Mouse (Mus musculus) limb, embryonic 13.5 days (tissue): ENCODE measurements around the gene Irx4. TPM values are rescaled to one million over a fixed set of nuclear protein-coding genes. Genes with fewer than 3 reads are reported as not detected.
A peak's percentile ranks its signal among the peaks of the same experiment; 100 is the strongest.

Experiments
- ATAC-seq: fragments of 200-750 bp; cut with Nextera tagmentation; 2 replicates; pipeline ENCODE4 v1.8.0; 2017; ENCODE audit warnings: low read depth, moderate number of reproducible peaks, moderate TSS enrichment; ENCODE audit not compliant: low FRiP score
- H3K27ac ChIP-seq: fragments of 300-500 bp; sonication (generic); 2 replicates; pipeline ENCODE4 v1.5.1; 2015; ENCODE audit warnings: inconsistent platforms, mild to moderate bottlenecking, moderate library complexity
- H3K27me3 ChIP-seq: fragments of 300-500 bp; sonication (generic); 2 replicates; pipeline ENCODE4 v1.6.1; 2015; ENCODE audit warnings: mild to moderate bottlenecking, inconsistent platforms
- H3K36me3 ChIP-seq: fragments of 300-500 bp; sonication (generic); 2 replicates; pipeline ENCODE4 v1.6.1; 2015; ENCODE audit warnings: inconsistent platforms, mild to moderate bottlenecking, moderate library complexity
- H3K4me1 ChIP-seq: fragments of 300-500 bp; sonication (generic); 2 replicates; pipeline ENCODE4 v1.6.1; 2015; ENCODE audit warnings: inconsistent platforms
- H3K4me2 ChIP-seq: fragments of 300-500 bp; sonication (generic); replicated peaks from 2 replicates; pipeline ENCODE4 v1.6.1; 2015; ENCODE audit warnings: inconsistent platforms, mild to moderate bottlenecking, moderate library complexity
- H3K4me3 ChIP-seq: fragments of 300-500 bp; sonication (generic); 2 replicates; pipeline ENCODE4 v1.5.1; 2015; ENCODE audit warnings: moderate library complexity, mild to moderate bottlenecking, inconsistent platforms
- H3K9ac ChIP-seq: fragments of 300-500 bp; sonication (generic); 2 replicates; pipeline ENCODE4 v1.6.1; 2015; ENCODE audit warnings: mild to moderate bottlenecking, inconsistent platforms
- H3K9me3 ChIP-seq: fragments of 300-500 bp; sonication (generic); 2 replicates; pipeline ENCODE4 v1.6.1; 2016; ENCODE audit warnings: inconsistent platforms
- WGBS: fragments of 180-500 bp; shearing (Covaris S2); methylation state at CpG from one replicate; pipeline ENCODE4 v1.1.7; 2015; 5-methylcytosine and 5-hydroxymethylcytosine counted together
- polyA plus RNA-seq: library from polyadenylated mRNA; unstranded; fragments of >200 nt; fragmentation: Nextera tagmentation; extraction: Ambion mirVana; gene quantifications from 2 replicates; pipeline ENCODE4 v1.2.1, GENCODE M21; 2015

The Irx4 gene
- polyA plus RNA-seq, 1 experiment from 2014 or later = 7.6 TPM

DNA sequence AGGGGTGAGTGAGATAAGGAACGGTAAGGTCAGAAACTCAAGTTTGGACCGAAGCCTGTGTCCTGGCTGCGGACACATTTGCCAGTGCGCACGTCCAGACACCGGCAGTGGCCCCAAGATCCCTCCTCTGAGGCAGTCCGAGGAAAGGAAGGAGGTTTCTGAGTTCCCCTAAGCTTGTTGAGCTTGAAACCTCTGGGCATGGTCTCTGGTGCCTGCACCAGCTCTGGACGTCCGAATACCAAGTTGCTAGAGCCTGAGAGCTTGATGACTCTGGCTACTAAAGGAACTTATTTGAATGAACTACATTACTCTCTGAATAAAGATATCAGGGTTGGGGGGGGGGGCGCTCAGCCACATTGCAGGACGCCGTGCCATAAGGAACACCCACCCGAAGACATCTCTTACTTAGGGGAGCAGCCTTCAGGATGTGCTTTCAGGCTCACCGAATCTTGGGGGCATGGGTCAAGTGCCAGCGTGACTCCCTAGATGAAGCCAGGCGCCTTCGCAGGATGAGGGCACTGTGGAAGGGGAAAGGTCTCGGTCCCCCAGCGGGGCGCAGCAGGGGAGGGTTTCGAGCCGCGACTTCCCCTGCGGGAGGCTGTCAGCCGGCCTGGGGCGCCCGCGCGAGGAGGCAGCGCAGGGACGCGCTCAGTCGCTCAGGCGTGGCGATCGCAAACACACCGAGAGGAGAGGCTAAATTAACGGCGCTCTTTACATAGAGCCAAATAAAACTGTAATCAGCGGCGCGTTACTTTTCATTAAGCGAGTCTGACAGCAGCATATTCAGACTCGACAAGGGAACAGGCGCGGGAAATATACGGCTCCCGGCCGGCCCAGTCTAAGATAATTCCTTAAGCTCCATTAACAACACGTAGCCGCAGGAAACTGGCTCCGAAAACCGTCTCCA lies 11.3 kb downstream of the Irx4 start:
- peak overlapping the region; percentile 26 for H3K4me3 ChIP-seq
- peaks cover 21% of the 10 kb centered on the region for H3K4me1 ChIP-seq
- peaks cover 99% of the 10 kb centered on the region for H3K27me3 ChIP-seq
- H3K4me2 ChIP-seq = peak overlapping the region; percentile 55
- ATAC-seq = no peak
- no peaks in the 10 kb centered on the region for H3K9me3 ChIP-seq
- 1% methylated on average over 53 of the region's 53 CpGs for WGBS
- H3K36me3 ChIP-seq = no peaks in the 10 kb centered on the region
- no peak overlapping the region for H3K27ac ChIP-seq
- H3K9ac ChIP-seq = no peak overlapping the region

DNA sequence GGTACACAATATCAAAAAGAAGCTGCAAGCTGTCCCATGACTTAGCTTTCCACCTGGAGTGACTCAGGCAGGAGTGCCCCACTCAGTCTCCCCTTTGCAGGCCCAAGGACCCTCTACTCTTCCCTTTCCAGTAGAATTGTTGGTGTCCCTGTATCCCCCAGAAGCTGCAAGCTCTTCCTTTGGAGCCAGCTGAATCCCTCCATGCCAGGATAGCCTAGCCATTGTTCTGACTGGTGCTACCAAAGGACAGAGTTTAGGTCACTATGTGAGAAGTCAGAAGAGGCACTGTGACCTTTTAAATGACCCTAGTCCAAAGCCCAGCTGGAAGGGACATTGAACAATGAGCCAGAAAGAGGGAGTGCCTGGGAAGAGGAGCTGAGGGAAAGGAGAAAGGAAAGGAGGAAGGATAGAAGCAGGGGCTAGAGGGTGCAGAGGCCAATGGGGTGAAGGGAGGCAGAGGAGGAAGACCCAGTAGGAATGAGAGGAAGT lies 12.6 kb downstream of the Irx4 start:
- Histone ChIP-seq H3K36me3 (no peaks in the 10 kb centered on the region), H3K4me2 (no peak overlapping the region), H3K27ac (no peak overlapping the region), H3K27me3 (peaks cover 98% of the 10 kb centered on the region), H3K4me1 (peaks cover 21% of the 10 kb centered on the region), H3K4me3 (no peak overlapping the region), H3K9ac (no peak overlapping the region), H3K9me3 (no peaks in the 10 kb centered on the region)
- no peak for ATAC-seq

DNA sequence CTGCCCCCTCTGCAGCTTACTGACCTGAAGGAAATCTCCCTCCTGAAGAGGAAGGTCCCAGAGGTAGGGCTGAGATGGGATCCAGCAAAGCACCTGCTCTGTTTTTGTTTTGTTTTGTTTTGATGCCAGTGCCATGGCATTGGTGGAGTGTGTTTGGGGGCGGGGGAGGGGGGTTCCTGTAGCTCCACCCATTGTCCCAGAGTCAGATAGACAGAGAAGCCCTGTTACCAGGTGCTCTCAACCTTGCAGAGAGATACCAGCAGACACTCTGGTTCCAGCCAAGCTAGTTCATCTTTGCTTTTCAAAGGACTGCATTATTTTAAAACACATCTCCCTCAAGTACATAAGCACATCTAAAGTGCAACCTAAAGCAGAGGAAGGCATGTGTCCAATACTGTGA lies 13.3 kb downstream of the Irx4 start:
- WGBS = 38% methylated on average over 1 of the region's 1 CpGs
- Histone ChIP-seq H3K9ac (no peak overlapping the region), H3K9me3 (no peaks in the 10 kb centered on the region)

DNA sequence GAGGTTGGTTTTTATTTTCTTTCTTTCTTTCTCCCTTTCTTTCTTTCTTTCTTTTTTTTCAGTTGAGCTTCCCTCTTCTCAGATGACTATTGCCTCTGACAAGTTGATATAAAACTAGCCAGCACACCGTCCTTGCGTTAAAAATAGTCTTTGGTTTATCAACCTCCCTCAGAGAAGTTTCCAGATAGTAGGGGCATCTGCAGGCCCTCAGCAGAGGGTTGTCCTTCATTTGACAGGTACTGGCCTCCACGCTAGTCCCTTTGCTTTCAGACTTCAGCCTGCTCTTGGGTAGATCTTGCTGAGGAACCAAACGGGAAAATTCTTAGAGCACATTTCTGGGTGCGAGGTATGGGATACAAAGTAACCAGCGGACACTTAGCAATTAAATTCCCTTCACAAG lies 17.1 kb downstream of the Irx4 start:
- H3K27me3 ChIP-seq = peaks cover 60% of the 10 kb centered on the region
- no peak overlapping the region for H3K27ac ChIP-seq
- no peak for ATAC-seq
- H3K4me3 ChIP-seq = no peak overlapping the region
- no peaks in the 10 kb centered on the region for H3K4me1 ChIP-seq
- WGBS = 85% methylated on average over 6 of the region's 6 CpGs
- H3K9ac ChIP-seq = no peak overlapping the region
- no peaks in the 10 kb centered on the region for H3K36me3 ChIP-seq
- H3K9me3 ChIP-seq = no peaks in the 10 kb centered on the region
- H3K4me2 ChIP-seq = no peak overlapping the region

More for the DNA sequence above, 13.3 kb downstream of the Irx4 start:
- no peak overlapping the region for H3K4me2 ChIP-seq
- H3K27ac ChIP-seq = no peak overlapping the region
- ATAC-seq = no peak
- no peaks in the 10 kb centered on the region for H3K36me3 ChIP-seq
- no peak overlapping the region for H3K4me3 ChIP-seq
- peaks cover 95% of the 10 kb centered on the region for H3K27me3 ChIP-seq
- H3K4me1 ChIP-seq = peaks cover 18% of the 10 kb centered on the region

DNA sequence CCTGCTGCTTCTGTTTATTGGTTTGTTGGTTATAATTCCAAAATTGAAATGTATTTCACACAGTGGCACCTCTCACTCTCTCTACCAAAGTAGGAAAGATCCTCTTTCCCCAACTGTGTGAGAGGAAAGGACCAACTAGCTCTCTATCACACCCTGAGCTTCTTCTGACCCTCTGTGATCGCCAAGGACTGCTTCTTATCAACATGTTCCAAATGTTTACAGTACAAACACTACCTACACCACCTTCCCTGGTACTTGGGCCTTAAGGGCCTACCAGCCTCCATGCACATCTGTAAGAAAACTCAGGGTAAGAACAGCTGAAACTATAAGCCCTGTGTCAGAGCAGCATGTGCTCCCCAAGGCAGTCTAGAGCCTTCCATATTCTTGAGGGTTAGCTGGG lies 17.5 kb downstream of the Irx4 start:
- H3K9ac ChIP-seq = no peak overlapping the region
- H3K36me3 ChIP-seq = no peaks in the 10 kb centered on the region
- no peak overlapping the region for H3K4me2 ChIP-seq
- H3K4me3 ChIP-seq = no peak overlapping the region
- H3K4me1 ChIP-seq = no peaks in the 10 kb centered on the region
- H3K27ac ChIP-seq = no peak overlapping the region
- H3K27me3 ChIP-seq = peaks cover 56% of the 10 kb centered on the region
- H3K9me3 ChIP-seq = no peaks in the 10 kb centered on the region
- no peak for ATAC-seq
- 56% methylated on average over 1 of the region's 1 CpGs for WGBS

DNA sequence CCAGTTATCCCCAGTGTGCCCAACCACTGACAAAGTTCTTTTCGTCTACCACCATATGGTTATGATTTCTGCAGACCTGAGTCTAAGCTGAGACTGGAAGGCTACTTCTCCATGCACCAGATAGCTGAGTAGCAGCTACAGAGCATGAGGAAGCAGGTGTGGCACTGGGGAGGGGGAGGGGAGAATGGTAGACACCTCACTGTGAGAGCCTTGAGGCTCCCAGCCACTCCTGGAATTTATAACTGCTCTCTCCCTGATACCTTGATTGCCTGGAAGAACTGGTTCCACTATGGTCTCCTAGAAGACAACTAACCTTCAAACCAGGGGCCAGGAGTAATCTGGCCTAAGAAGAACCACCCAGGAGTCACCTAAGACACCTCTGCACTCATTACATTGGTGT lies 18.9 kb downstream of the Irx4 start:
- Histone ChIP-seq H3K4me2 (no peak overlapping the region), H3K36me3 (no peaks in the 10 kb centered on the region), H3K4me1 (no peaks in the 10 kb centered on the region), H3K4me3 (no peak overlapping the region), H3K27ac (no peak overlapping the region), H3K9me3 (no peaks in the 10 kb centered on the region), H3K27me3 (peaks cover 45% of the 10 kb centered on the region), H3K9ac (no peak overlapping the region)
- ATAC-seq = no peak
- WGBS = 38% methylated on average over 1 of the region's 1 CpGs

DNA sequence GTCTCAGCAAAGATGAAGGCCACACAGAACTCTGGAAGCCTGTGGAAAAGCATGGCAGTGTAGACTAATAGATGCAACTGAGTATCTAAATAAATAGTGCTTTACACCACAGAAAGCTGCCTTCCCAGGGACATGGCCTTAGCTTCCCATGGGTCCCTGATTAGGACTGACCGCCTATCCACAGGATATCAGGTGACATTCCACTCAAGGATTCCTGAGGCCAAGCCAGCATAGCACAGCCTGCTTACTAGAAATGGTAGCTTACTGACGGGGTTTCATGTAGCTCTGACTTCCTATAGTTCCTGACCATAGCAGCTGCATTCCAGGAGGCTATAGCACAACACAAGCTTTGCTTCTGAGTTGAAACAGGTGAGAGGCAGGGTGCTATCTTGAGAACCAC lies 22.1 kb downstream of the Irx4 start:
- 70% methylated on average over 2 of the region's 2 CpGs for WGBS
- H3K27me3 ChIP-seq = peaks cover 18% of the 10 kb centered on the region
- no peak overlapping the region for H3K4me2 ChIP-seq
- no peaks in the 10 kb centered on the region for H3K36me3 ChIP-seq
- H3K4me1 ChIP-seq = no peaks in the 10 kb centered on the region
- H3K9me3 ChIP-seq = no peaks in the 10 kb centered on the region
- no peak overlapping the region for H3K9ac ChIP-seq
- H3K4me3 ChIP-seq = no peak overlapping the region
- ATAC-seq = no peak
- no peak overlapping the region for H3K27ac ChIP-seq

DNA sequence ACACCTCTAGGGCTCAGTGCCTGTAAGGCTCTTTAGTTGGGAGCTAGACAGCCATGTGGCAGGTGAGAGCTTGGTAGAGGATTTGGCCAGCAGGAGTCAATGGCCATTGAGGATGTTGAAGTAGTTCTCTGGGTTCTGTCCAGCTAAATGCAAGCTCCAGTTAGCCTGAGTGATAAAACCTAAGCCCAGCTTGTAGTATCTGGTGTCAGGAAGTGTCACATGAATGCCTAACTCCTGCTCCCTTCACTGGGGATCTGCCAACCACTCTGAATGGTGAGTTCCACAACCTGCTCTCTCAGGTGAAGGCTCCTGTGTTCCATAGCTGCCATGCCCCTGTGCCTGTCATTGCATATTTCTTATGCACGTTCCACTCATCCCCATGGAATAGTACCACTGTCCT lies 23.3 kb downstream of the Irx4 start:
- Histone ChIP-seq H3K36me3 (no peaks in the 10 kb centered on the region), H3K9me3 (no peaks in the 10 kb centered on the region), H3K4me1 (no peaks in the 10 kb centered on the region), H3K4me3 (no peak overlapping the region), H3K27me3 (peaks cover 9% of the 10 kb centered on the region; the same call in 1 of the 2 replicates), H3K9ac (no peak overlapping the region), H3K4me2 (no peak overlapping the region), H3K27ac (no peak overlapping the region)
- 89% methylated on average over 1 of the region's 1 CpGs for WGBS
- ATAC-seq = no peak

DNA sequence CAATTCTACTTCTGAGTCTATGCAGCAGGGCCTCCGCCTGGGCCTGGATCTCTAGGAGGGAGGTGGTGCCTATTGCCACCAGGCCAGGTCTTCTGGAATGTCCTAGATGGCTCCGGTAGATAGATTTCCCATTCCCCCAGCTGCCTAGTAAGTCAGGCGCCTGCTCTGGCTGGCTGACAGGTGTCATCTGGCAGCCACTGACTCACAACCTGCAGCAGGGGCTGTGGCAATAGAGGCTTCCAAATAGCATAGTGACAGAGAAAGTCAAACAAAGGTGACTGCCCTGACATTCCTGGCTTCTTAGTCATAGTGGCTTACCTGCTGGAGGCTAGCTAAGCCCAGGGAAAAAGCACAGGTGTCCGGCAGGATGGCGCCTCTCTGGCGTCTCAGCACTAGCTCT lies 29.9 kb downstream of the Irx4 start:
- H3K9ac ChIP-seq = no peak overlapping the region
- no peaks in the 10 kb centered on the region for H3K36me3 ChIP-seq
- H3K9me3 ChIP-seq = no peaks in the 10 kb centered on the region
- no peak overlapping the region for H3K4me3 ChIP-seq
- no peak for ATAC-seq
- no peak overlapping the region for H3K4me2 ChIP-seq
- H3K27ac ChIP-seq = no peak overlapping the region
- H3K4me1 ChIP-seq = no peaks in the 10 kb centered on the region
- 74% methylated on average over 6 of the region's 6 CpGs for WGBS
- H3K27me3 ChIP-seq = peaks cover 3% of the 10 kb centered on the region; the same call in 1 of the 2 replicates

DNA sequence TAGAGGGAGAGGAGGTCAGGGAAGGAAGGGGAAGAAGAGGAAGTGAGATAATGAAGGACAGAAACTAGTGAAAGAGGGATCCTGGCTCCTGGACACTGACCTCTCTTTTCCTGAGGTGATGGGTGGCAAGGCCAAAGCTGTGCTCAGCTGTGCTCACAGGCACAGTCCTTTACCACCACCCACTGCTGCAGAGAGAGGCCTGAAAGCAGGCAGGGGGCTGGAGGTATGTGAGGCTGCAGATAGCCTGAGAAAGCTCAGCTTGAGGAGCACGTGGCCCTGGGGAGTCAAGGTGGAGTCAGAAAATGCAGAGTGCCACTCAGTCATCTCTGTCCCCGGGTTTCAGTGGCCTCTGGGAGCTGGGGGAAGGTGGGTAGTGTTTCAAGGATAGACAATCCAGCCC lies 30.8 kb downstream of the Irx4 start:
- H3K27me3 ChIP-seq = no peaks in the 10 kb centered on the region; the same call in 1 of the 2 replicates
- H3K4me1 ChIP-seq = no peaks in the 10 kb centered on the region
- 24% methylated on average over 2 of the region's 2 CpGs for WGBS
- H3K9me3 ChIP-seq = no peaks in the 10 kb centered on the region
- no peak overlapping the region for H3K4me3 ChIP-seq
- no peak overlapping the region for H3K9ac ChIP-seq
- H3K27ac ChIP-seq = no peak overlapping the region
- ATAC-seq = no peak
- no peaks in the 10 kb centered on the region for H3K36me3 ChIP-seq
- no peak overlapping the region for H3K4me2 ChIP-seq

DNA sequence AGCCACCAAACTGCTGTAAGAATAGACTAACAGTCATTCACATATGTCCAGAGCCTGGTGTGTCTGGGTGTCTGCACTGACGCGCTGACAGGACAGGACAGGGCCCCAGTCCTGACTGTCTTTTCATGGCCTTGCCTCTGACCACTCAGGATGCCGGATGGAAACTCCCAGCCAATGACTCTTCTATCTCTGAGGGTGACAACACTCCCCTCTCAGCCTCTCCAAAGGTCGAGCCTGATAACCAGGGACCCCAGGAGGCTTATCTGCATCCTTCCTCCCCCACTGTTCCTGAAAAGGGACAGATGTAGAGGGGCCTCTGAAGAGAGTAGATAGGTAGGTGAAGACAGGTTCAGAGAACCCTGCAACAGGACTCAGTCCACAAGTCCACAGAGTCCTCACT lies 38.4 kb downstream of the Irx4 start:
- Histone ChIP-seq H3K4me2 (no peak overlapping the region), H3K4me1 (no peaks in the 10 kb centered on the region), H3K4me3 (no peak overlapping the region), H3K9ac (no peak overlapping the region), H3K36me3 (no peaks in the 10 kb centered on the region), H3K27me3 (no peaks in the 10 kb centered on the region), H3K27ac (no peak overlapping the region), H3K9me3 (no peaks in the 10 kb centered on the region)
- no peak for ATAC-seq
- WGBS = 66% methylated on average over 4 of the region's 4 CpGs

DNA sequence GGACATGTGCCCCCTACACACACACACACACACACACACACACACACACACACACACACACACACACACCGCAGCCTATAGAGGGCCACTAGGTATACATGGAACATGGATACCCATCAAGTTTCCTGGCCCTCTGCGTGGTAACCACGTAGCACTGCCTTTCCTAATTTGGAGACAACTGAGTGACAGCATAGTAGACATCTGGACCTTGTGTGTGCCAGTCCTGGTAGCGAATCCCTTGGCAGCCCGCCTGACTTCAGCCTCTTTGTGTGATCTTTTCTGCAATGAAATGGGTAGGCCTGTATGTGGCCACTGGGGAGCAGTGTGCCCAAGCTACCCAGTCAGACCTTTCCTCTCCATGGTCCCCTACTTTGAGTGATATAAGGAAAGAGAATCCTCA lies 39.0 kb downstream of the Irx4 start:
- no peak overlapping the region for H3K4me2 ChIP-seq
- no peaks in the 10 kb centered on the region for H3K9me3 ChIP-seq
- no peaks in the 10 kb centered on the region for H3K27me3 ChIP-seq
- H3K27ac ChIP-seq = no peak overlapping the region
- no peaks in the 10 kb centered on the region for H3K36me3 ChIP-seq
- no peak for ATAC-seq
- H3K9ac ChIP-seq = no peak overlapping the region
- WGBS = 91% methylated on average over 5 of the region's 5 CpGs
- no peak overlapping the region for H3K4me3 ChIP-seq
- H3K4me1 ChIP-seq = no peaks in the 10 kb centered on the region

DNA sequence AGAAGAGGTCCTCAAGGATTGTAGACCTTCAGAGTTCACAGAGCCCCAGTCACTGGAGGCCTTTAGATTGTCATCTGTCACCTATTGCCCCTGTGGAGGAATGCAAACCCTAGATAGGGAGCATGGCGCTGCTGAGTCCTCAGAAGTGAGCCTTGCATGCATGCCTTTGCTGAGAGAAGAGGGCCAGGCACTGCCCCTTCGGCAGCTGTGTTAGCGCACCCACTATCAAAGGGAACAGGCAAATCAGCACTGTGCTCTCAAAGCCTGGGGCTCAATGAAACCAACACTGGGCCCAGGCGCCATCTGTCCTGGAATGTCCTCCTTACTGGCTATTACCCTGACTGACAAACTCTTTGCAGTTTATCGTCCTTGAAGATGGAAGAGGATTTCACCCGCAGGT lies 44.5 kb downstream of the Irx4 start:
- Histone ChIP-seq H3K9me3 (no peaks in the 10 kb centered on the region), H3K9ac (no peak overlapping the region), H3K36me3 (no peaks in the 10 kb centered on the region), H3K4me2 (no peak overlapping the region), H3K27ac (no peak overlapping the region), H3K4me3 (no peak overlapping the region), H3K4me1 (no peaks in the 10 kb centered on the region), H3K27me3 (peaks cover 7% of the 10 kb centered on the region; the same call in 1 of the 2 replicates)
- WGBS = 38% methylated on average over 6 of the region's 6 CpGs
- ATAC-seq = no peak
